Mouse (Mus musculus): Measurements from ENCODE around the gene Ccdc3. TPM values are rescaled to one million over a fixed set of nuclear protein-coding genes. Genes with fewer than 3 reads are reported as not detected.

Gene Ccdc3
- total RNA-seq, 2 experiments from 2014 or later: 11.0 to 12.8 TPM

DNA sequence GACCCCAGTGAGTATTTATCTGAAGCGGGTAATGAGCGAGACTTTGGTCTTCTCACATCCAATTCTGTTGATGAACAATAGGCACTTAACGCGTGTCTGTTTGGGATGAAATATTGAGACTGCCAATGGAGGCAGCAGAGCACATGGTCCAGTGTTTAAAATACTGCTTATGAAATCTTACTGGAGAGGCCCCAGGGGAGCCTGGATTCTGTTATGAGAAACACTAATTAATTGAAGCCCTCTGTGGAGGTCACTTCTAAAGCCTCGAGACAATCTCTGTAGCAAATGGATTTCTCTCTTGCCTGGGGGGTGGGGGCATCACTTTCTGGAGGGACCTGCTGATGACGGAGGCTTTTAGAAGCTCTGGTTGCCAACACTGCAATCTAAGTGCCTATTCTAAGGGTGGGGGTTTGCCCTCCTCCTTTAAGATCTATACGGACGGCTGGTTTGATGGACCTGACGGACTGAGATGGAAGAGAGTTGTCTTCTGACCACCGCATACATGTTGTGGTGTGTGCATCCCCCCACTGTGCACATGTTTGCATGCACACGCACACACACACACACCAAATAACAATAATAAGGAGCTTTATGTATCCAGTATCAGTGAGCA lies 22.8 kb downstream of the Ccdc3 start:
- no peak for DNase-seq (ENCODE audit: low spot score in 2 of 2)

DNA sequence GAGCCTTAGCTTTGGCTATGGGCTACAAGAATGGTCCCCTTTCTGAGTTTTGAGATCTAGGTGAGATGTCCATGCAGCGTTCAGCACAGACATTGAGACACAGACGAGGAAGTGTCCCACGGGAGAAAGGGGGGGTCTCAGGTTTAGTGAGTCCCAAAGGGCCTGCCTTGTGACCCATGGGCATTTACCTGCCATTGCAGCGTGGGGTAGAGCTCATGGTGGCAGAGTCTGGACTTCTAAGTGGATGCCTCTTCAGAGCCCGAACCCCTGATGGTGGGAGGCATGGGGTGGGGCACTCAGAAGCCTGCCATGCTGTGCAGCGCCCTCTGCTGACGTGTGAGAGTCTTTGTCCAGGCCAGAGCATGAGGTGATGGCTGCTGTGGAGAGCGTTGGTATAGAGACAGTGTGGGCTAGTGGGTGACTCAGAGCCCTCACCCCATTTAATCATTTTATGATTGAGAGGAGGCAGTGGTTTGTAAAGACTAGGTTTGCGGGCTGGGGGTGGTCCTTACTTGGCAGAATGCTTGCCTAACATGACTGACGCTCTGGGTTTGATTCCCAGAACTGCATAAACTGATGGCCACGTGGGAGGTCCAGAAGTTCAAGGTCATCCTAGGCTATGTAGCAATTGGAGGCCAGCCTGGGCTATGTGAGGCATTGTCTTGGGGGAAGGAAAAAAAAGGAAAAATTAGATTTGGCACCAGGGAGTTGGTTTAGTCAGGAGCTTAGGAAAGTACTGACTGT lies 23.6 kb downstream of the Ccdc3 start:
- DNase-seq (ENCODE audit: low spot score in 2 of 2): no peak

DNA sequence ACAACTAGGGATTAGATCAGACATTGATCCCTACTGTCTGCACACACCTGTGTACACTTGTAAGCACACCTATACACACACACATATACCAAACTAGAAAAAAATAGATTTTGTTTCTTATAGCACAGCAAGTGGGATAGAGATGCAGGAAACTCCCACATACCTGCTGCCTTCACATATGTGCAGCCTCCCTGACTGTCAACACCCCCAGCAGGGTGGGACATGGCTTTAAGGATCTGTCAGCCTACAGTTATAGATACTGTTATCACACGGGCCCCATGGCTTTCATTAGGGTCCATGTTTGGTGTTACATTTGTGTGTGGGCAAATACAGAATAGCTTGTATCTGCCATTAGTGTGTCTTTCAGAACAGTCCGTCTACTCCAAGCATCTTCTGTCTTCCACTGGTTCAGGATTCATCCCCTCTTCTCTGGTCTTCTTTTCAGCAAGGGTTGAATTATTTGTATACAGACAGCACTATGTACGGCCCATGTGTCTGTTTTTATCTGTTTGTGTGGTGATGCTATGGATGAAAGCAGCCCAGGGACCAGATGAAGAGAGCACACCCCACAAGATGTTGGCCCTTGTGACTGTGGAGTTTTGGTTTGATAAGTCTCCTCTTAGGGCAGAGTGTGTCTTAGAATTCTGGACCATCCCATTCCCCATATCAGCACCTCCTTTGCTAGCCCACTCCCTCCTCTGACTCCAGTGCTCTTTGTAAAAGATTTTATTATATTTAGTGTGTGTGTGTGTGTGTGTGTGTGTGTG lies 24.5 kb downstream of the Ccdc3 start:
- no peak for DNase-seq (ENCODE audit: low spot score in 2 of 2)

DNA sequence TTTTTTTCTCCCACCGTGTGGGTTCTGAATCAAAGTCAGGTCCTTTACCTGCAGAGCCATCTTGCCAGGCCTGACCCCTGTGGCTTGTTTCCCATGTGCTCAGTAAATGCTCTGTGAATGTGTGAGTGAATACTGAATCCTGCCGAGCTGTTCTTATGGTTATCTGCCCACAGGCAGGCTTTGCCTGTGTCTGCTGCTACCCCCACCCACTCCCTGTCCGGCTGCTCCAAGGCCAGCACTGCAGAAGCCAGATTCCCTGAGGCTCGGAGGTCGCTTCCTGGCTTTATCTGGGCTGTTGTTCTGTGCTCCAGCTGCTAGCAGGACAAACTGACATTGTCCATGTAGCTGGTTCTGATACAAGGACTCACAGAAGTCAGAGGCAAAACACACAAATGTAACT lies 25.2 kb downstream of the Ccdc3 start:
- no peak for DNase-seq (ENCODE audit: low spot score in 2 of 2)

DNA sequence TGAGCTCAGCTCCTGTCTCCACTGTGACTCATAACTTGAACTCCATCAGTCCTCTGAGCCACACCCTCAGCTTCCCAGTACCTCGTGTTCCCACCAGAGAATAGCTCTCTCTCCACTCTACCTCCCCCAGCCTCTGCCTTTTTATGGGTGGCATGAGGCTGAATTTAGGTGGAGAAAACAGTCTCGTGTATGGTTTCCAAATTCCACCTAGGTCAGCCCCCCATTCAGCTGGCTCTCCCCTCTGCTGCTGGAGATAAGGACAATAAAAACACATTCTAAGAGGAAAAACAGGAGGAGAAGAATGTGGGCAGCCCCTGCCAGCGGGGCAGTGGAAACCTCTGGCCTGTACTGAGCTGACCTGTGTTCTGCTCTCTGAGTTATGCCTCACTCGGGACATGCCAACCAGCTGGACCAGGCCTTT lies 28.4 kb downstream of the Ccdc3 start:
- DNase-seq (ENCODE audit: low spot score in 2 of 2): no peak

DNA sequence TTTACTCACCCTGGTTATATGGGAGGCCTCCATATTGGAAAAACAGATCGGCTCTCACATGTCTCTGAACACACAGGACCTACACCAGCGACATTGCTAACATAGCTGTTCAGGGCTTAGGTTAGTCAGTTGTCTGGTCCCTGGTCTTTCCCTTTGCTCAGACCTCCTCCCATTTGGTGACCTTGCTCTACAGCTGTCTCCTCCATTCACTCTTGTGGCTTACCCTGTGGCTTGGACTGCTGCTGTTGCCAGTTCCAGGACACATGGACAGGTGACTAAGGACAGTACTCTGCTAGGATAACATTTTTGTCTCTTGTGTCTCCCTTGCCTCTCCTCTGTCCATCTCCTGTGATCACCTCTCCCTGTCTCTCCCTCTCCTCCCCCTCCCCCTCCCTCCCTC lies 29.2 kb downstream of the Ccdc3 start:
- no peak for DNase-seq (ENCODE audit: low spot score in 2 of 2)

DNA sequence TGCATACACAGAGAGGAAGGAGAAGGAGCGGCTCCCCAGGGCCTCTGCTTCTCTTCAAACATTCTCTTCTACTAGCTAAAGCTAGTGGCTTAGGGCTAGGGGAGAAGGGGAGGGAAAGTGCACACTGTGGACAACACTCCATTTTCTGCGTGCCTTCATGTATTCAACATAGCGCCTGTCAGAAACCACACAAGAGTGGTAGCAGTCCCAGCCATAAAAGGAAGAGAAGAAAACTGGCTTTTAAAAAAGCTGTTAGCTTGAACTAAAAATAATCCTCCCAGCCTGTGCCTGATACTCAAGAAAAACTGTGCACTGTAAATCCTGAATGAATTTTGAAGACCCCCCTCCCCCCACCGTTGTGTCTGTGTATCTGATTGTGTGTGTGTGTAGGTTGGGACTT lies 33.2 kb downstream of the Ccdc3 start:
- no peak for DNase-seq (ENCODE audit: low spot score in 2 of 2)

DNA sequence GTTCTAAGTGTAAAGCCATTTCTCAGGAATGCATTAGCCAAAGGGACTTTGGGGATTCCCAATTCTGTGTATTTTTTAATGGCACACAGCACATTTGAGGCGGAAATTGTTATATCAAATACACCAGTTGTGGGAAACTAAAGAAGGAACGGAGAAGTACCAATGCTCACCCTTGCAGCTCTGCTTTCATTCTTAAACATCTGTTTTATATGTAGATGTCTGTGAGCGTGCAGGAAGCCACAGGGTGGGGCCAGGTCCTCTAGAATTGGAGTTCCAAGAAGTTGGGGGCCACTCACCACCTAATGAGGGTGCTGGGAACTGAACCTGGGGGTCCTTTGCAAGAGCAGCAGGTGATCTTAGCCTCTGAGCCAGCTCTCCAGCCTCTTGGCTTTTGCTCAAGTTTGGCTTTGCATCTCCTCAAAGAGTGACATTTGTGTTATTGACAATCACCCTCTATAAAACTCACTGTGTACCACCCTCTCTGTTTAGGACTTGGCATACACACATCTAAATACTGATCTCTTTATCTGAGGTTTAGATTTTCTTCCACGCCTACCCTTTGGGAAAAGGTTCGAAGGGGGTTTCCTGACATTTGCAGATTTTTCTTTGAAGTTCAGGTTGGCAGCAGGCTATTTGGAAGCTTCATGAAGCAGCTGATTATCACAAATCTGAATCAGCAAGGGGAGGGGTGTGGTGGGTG lies 33.9 kb downstream of the Ccdc3 start:
- no peak for DNase-seq (ENCODE audit: low spot score in 2 of 2)

DNA sequence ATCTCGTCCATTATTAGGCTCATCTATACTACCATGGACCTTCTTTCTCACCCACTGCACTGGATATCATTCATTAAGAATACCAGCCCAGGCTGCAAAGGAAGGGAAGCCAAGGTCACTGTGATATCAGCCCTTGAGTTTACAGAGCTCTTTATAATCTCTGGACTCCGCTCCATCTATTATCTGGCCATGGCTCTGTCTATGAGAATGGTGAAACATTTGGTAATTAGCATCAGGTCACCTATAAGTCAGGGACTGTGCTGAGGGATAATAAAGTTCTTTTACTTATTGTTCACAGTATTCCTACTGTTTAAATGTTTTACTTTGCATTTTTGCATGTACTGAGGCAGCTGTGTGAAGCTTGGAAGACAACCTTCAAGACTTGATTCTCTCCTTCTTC lies 35.2 kb downstream of the Ccdc3 start:
- no peak for DNase-seq (ENCODE audit: low spot score in 2 of 2)

DNA sequence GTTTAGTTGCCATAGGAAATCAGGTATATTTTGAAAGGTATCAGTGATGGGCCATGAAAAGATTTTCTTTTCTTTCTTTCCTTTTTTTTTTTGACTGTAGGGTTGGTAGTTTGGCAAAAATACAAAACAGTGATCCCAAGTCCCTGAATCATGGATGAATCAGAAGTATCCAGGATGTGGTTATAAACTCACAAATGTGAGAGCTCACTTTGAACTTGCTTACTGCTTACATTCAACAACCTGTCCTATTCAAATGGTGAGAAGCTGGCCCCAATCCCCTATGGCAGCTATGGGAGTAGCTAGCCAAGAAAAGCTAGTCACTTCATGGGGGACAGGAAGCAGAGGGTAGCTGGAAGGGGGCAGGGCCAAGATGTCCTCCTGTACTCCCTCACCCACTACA lies 37.1 kb downstream of the Ccdc3 start:
- no peak for DNase-seq (ENCODE audit: low spot score in 2 of 2)

DNA sequence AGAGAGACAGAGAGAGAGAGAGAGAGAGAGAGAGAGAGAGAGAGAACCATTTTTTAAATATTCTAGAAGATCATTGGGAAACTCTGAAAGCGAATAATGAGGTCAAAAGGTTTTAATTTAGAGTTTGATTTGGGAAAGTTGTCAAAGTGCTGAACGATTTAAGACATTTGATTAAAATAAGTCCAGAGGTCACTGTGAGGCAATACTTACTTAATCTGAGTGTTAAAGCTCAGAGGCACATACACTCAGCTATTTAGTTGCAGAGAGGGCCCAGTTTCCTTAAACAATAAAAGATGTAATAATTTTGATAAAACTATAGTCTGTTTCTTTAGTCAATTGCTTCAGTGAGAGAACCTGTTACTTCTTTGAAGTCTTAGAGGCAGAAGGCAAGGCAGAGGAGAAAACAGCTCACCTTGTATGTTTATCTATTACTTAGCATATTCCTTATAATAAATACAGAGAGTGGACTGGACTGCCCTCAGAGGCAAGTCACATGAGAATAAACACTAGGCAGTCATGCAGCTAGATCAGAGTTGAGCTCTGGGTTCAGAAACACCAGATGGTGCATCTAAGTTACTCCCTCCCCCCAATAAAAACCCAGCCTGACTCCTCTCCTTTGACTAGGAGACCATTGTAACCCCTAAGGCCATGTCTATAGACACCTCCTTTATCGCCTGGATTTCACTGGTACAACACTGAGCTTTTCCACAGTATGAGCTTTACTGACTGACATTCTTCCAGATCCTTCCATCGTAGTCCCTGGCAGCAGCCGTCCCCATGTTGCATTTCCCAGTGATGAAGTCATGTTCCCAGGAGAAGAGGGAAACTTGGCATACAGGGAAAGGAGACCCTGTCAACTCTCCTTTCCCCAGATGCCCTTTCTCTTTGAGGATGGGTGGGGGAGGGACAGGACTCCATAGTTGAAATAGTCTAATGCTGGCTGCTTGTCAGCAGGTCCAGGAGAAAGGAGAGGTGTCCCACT lies 44.2 kb downstream of the Ccdc3 start:
- no peak for DNase-seq (ENCODE audit: low spot score in 2 of 2)

DNA sequence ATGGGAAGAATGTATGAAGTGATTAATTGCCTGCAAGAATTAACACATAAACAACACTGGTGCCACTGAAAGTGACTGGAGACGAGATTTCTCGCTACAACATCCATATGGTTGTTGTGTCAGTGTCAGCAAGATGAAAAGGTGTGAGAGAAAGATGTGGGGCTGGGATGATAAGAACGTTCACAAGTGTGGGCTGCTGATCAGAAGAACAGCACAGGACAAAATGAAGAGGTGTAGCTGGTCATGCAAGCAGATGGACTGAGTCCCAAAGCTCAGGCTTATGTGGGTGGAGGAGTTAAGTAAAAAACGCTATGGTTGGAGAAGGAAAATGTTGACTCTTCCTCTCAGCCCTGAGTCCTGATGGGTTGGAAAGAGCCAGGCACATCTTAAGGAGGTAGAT lies 46.6 kb downstream of the Ccdc3 start:
- DNase-seq (ENCODE audit: low spot score in 2 of 2): no peak

DNA sequence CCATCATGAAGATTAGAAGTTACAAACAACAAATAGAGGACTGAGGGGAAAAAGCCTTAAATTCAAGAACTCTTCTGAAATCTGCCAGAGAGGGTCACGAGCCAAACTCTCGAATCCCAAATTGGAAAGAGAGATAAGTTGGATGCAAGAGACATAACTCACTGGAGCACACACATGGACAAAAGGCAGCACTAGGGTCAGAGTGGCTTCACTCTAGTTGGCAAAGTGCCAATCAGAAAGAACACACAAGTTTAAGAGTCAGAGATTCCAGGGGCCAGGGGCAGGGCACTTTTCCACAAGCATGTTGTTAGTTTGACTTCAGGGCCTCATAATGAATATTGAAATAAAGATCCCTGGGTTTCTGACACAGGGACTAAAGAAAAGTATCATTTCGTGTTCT lies 48.1 kb downstream of the Ccdc3 start:
- DNase-seq (ENCODE audit: low spot score in 2 of 2): no peak

DNA sequence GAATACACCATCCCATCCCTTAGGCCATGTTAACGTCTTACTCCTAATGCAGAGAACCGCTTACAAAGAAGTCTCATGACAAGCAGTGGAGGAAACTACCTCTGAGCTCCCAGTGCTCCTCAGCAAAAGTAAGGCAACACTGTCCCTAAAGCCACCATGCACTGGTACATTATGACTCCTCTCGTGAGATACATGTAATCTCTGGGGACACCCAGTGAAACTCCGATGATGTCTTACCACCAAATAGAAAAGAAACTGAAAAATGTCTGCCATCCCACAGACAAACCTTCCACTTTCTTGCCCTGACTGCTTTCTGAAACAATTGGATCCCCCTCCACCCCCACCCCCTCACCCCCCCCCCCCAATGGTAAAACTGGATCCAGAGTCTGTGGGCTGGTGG lies 54.6 kb downstream of the Ccdc3 start:
- DNase-seq (ENCODE audit: low spot score in 2 of 2): no peak

DNA sequence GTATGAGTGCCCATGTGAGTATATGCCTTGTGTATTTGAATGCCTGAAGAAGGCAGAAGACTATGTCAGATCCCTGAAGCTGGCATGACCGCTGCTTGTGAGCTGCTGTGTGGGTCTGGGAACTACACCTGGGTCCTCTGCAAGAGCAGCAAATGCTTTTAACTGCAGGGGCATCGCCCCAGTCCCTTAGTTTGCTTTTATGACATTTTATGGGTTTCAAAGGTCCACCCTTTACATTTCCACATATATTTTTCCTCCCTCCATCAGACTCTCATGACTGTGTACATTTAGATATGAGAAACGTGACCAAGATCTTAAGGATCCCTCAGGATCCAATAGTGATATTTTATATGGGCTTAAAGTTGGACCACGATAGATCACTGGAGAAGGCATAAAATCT lies 55.5 kb downstream of the Ccdc3 start:
- no peak for DNase-seq (ENCODE audit: low spot score in 2 of 2)

DNA sequence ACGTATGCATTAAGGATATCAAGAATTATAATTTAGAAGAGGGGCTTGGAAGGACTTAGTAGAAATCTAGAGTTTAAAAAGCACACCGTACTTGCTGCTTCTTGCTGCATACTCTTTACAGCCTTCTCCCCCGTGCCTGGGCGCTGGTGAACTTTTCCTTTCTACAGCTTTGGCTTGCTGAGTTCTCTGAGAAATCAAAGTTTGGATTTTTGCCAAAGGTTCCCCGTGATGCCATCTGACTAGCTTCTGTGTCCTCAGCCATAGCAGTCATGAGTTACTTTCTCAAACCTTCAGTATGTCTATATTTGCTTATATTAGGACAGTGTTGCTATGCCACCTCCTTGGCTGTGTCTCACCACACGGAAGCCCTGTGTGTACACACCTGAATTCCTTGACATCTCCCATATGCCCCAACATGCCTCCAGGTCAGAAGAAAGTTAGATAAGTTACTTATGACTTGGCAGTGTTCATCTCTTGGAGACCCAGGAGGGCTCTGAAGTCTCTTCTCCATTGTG lies 57.2 kb downstream of the Ccdc3 start:
- no peak for DNase-seq (ENCODE audit: low spot score in 2 of 2)

DNA sequence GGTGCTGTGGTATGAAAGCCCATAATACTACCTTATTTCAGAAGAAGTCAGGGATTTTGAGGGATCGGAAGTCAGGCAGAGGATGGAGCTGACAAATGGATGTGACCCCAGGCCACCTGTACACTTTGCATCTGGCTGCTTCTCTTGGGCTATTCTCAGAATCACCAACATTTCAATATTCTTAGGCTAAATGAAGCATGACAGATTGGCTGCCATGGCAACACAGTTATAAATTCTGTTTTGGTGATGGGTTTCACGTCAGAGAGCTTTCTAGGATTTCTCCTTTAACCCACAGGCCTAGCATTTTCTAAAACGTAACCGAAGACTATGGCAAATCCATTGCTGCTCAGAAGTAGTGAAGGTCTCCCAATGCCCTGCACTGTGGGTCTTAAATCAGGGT lies 59.9 kb downstream of the Ccdc3 start:
- no peak for DNase-seq (ENCODE audit: low spot score in 2 of 2)

DNA sequence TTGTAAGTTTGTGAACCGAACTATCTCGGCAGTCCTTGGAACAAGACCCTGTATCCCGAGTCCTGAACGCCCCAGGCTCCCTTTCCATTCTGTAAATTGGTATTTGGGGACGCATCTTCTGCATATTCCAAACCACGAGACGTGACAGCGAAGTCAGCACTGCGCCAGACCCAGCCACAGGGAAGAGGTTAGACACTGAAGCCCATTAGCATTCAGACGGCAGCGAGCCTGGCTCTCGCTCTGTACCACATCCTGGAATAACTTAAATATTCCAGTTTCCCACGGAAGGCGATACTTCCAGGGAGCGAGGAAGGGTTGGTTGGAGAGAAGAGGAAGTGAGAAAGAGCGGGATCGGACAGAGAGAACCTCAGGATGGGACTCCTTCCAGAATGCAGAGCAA lies 61.7 kb downstream of the Ccdc3 start:
- no peak for DNase-seq (ENCODE audit: low spot score in 2 of 2)

DNA sequence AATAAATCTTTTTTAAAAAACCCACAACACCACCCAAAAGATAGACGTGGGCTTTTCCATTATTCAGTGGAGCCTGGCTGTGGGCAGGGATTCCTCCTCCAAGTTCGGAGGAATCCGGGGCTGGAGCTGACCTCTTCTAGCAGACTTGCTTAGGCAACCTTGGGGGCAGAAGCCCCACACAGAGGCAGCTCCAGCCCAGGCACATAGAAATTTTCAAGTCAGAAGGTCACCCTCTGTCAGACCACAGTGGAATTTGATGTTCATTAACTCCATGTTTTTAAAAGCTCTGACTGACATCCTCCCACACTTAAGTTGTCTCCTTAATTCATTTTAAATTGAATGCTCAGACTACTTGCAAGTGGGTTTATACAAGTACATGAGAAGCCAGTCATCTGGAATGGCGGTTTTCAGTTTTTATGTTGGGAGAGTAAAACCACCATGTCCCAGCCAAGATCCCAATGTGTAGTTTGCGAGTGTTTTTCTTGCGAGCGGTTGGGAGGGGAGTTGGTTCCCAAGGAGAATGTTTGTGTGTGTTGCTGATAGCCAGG lies 63.3 kb downstream of the Ccdc3 start:
- no peak for DNase-seq (ENCODE audit: low spot score in 2 of 2)

DNA sequence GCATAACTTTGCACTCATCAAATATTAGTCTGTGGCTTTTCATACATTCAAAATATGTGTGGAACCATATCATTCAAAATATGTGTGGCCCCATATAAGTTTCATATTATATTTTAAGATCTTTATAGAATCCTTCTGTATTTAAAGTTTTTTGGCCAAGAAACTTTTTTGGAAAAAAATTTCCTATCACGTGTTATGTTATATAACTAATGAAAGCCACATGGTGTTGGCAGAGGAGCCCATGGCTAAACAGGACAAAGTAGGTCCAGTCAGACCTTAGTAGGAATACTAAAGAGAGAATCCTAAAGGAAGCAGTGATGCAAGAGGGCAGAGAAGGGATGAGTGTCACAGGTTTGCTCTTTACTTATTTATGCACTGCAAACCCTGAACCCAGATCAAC lies 65.6 kb downstream of the Ccdc3 start:
- no peak for DNase-seq (ENCODE audit: low spot score in 2 of 2)

Data from adrenal gland, postnatal 4 days (tissue).